Mouse (Mus musculus) urinary bladder, adult 2 months (tissue): Measurements from ENCODE around the gene Ppp4r3b. TPM values are rescaled to one million over a fixed set of nuclear protein-coding genes. Genes with fewer than 3 reads are reported as not detected.
A peak's percentile ranks its signal among the peaks of the same experiment; 100 is the strongest.

Source experiments
- DNase-seq: peaks from one replicate; pipeline ENCODE4 v3.0.0; 2022; ENCODE audit warnings: low spot score
- polyA plus RNA-seq: library from polyadenylated mRNA; depleted of rRNA; stranded (reverse); fragments of >200 nt; gene quantifications from 2 replicates; pipeline ENCODE4 v1.2.3, GENCODE M21; 2012; rRNA removed

Gene Ppp4r3b
- polyA plus RNA-seq, result 18.7 and 24.7 TPM in 2 replicates

DNA sequence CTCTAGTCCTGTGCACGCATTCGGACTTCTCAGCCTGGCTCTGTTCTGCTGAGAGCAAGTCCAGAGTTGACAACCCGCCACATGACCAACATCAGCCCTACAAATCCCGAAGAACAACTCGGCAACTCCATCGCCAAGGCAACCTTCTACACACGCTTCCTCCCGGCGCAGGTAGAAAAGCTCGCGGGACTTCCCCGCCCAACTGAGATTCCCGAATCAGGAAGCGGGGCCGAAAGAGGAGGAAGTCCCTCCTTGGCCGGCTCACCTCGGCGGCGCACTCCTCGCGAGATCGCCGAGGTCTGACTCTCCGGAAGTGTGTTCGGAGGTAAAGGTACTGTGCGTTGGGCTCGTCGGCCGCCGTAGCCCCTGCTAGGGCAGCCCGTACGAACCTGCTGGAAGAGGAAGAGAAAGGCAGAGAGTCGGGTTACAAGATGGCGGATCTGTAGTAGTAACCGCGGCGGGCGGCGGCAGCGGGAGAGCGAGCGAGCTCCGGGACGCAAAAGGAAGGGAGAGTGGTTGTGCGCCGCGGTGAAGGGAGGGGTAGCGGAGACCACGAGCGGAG is at the start of gene Ppp4r3b:
Gene Ppp4r3b, plus strand, starts transcription at position 328 of the 562 bp plus-strand sequence.
- peak; percentile 93 for DNase-seq

DNA sequence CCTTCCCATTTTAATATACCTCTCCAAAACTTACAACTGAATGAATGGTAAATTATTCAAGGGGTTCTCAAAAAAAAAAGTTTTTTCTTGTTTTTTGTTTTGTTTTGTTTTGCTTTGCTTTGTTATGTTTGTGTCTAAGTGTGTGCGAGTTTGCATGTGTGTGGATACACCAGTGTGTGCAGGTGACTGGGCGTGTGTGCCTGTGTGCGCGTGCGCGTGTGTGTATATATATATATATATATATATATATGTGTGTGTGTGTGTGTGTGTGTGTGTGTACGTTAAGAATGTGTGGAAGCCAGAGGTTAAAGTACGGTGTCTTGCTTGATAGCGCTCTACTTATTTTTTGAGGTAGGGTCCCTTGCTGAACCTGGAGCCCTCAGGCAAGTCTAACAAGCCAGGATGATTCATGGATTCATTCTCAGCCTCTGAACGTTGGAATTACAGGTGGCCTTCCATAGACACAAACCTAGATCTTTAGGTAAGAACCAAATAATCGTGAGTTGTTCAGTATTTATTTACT is 42.8 kb upstream of the Ppp4r3b start:
- no peak for DNase-seq

DNA sequence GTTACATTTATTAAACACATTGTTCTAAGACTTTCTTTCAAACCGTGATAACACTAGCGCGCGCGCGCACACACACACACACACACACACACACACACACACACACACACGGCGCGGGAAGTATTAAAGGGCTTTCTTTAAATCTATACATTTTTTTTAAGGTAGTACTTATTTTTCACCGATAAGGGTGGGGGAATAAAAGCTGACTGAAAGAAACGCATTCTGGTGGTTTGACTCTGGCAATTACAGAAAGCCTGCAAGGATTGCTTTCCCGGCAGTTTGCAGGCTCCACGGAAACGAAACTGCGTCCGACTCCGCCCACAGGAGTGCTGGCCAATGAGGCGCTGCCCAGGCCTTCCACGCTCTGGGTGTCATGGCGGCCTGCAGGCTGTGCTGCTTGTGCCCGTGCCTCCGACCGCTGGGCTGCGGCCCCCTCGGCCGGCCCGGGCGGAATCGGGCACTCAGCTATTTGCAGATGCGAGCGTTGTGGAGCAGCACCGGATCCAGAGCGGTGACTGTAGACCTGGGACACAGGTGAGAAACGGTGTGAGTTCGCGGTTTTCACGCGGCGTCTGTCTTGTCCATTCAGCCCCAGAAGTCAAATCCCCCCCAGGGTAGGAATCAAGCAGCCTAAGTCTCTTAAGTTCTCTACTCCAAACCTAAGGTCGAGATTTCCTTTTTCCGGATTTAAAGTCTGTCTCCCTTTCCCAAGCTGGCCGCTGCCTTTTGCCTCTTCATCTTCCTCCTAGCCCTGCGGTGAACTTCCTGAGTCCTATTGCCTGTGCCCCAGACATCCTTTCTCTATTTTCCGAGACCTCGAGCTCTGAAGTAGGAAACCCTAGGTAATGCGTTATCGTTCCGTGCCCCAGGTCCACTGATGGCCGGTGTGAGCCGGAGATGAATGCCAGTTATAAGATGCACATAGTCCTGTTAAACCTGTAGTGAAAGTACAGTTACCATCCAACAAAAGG is 42.0 kb upstream of the Ppp4r3b start, which contains the start of gene Pnpt1:
Gene Pnpt1, plus strand, starts transcription at position 360 of the 971 bp plus-strand sequence.
- peak; percentile 72 for DNase-seq

DNA sequence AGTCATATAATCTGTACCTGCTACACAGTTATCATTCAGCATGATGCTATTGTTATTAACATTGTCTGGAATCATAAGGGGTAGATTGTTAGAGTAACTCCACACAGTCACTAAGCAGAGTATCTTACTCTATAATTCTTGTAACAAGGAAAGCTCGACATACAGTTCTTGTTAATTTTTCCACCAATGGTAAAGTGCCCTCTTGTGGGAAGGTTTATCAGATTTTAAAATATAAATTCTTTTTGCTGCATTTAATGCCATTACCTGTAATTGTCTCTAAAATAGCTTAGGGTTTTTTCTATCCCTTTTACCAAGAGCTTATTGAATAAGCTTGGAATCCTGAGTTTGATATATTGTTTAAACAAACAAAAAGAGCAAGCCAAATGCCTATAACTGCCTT is 32.0 kb upstream of the Ppp4r3b start:
- no peak for DNase-seq

DNA sequence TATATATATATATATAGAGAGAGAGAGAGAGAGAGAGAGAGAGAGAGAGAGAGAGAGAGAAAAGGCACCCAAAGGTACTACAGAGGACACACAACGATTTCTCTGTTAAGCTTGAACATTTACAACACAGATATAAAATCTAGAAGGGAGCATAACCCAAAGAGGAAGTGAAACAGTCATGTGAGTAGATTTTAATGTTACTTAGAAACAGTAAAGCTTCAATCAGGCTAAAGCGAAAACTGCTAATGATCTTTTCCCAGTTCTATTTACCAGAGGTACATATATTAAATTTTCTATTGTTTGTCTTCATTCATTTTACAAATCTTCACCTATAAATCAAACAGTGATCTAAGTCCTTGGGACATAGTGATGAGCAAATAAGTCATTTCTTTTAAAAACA is 23.8 kb upstream of the Ppp4r3b start:
- DNase-seq, result no peak

DNA sequence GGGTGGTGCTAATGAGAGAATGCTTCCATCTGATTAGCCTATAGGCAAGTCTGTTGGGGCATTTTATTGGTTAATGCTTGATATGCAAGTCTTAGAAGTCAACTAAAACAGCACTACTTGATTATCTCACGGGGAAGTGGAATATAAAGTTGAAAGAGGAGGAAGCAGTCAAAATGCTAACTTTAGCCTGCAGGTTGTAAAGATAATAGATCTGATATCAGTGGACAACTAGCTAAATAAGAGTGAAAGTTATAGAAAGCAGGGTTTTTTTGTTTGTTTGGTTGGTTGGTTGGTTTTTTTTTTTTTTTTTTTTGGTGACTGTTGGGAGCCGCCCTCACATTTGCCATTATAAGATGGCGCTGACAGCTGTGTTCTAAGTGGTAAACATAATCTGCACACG is 9.1 kb upstream of the Ppp4r3b start:
- no peak for DNase-seq

DNA sequence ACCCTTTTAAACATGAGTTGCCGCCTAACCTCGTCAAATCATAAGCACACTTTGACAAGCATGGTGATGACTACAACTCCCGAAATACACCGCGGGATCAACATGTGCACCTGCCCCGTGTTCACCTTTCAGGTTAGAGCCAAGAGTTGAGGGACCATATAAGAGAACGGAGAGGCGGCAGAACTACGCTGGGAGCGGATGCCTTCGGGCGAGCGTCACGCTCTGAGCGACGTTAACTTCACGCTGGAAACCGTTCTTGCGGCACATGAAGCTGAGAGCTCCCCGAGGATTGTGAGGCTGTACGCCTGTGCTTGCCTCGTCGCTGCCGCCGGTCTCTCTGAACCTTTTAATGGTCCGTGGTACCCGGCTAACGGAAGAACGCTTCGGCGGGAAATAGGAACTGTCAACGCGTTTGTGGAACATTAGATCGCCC is 715 bp upstream of the Ppp4r3b start:
- DNase-seq, result peak; percentile 42

DNA sequence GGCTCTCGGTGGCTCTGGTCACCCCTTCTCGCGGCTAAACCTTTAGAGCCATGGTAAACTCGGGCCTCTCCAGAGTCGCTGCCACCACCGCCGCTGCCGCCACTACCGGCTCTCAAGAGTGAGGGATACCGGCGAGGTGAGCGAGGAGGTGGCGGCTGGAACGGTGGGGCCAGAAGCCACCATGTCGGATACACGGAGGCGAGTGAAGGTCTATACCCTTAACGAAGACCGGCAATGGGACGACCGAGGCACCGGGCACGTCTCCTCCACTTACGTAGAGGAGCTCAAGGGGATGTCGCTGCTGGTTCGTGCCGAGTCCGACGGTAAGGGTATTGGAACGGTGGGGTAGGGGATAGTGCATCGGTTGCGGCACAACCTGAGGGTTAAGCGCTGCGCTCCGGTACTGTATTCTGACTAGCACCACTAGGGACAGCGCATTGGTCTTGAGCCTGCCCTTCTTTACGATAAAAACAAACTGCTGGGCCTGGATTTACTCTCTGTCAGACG is 488 bp downstream of the Ppp4r3b start:
- no peak for DNase-seq

DNA sequence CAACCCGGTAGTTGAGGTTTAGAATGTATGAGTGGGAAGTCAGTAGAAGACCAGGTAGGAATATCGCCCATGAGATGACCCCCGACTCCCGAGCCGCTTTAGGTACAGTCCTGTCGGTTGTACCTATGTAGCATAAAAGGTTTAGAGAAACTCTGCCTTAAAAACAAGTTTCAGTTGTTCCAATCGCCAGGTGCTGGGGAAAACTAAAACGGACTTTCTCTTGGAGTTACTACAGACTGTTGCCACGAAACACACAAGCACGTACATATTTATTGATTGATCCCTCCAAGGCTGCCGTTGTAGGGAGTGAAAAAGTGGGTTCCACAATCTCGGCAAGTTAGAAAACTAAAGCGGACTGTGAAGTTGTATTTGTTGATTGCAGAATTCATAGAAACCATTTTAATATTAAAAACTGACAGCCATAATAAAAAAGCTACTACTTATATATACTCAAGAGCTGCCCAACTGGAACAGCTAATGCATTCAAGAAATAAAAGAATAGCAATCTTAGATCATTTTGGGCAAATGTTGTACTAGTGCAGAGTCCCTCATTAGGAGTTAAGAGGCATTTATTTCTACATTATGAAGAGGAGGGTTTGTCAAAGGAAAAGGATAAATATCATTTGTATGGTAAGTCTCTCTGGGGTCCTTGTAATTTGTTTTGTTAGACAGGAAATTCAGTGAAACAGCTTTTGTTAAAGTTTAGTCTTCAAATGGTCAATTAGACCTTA is 1.2 kb downstream of the Ppp4r3b start:
- no peak for DNase-seq

DNA sequence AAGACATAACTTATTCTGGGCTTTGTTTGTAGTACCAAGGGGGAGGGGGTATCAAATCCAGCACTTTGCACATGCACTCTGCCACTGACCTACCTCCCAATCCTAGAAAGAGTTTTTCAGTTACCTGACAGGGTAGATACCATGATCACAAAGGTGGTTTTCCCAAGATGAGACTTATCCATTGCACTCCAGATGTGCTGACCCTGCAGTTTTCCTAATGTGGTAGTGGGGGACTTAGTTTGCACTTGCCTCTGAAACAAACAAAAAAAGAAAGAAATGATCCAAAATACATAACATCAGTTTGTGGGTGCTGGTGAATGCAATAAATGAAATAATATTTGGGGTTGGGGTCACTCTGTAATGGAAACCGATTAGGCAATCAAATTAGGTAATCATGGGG is 6.6 kb downstream of the Ppp4r3b start:
- no peak for DNase-seq

DNA sequence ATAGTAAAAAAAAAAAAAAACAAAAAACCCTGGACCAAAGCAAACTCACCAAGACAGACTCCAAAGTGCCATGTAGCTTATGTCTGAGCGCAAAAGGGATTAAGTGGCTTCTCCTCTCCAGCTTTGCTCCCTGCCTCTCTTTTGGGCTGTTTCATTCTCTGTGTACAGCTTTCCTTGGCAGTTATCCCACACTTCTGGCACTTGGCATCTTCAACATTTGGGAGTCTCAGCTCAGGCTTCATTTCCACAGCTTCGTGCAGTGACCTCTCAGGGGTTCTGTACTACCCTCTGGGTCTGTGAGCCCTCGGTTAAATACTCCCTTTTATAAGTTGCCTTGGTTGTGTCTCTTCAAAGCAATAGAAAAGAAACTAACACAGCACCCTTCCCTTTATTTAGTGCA is 8.0 kb downstream of the Ppp4r3b start:
- DNase-seq, result no peak

DNA sequence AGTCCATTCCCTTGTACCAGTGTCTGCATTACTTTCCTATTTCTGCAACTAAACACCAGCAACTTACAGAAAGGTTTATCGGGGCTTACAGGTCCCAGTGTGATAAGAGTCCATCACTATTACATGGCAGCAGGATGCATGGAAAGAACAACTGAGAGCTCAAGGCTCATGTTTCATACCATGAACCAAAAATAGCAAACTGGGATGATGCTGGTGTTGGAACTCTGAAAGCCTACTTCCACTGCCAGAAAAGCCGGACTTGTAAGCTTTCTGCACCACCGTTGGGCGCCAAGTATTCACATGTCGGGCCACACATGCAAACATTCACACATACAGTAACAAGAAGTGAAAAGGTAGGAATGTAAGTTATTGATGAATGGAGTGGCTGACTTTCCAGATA is 9.1 kb downstream of the Ppp4r3b start:
- no peak for DNase-seq

DNA sequence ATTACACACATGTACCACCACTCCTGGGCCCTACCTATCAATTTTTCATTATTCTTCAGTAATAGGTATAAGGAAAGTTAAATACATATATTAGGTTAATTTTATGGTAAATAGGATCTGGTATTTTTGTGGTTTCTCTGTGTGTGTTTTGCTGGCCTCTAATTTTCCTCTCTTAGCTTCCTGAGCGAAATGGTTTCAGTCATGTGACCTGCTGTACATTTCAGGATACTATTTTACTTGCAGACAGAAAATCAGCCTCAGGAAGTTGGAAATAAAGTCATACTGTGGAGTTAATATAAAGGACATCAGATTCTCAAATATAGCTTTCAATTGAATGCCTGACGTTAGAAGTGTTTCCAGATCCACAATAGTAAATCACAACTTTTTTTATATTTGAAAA is 16.3 kb downstream of the Ppp4r3b start:
- no peak for DNase-seq

DNA sequence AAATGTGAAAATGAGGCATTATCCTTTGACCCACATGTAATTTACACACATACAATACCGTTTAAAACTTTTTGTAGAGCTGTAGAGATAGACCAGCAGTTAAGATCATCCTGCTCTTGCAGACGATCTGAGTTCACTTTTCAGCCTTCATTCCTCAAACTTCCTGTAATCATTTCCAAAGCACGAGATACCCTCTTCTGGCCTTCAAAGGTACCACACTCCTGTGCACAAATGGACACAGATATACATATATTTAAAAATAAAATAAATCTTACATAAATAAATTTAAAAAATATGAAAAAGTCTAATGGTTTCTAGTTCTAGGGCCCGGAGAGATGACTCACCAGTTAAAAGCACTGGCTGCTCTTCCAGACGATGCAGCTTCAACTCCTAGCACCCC is 31.0 kb downstream of the Ppp4r3b start:
- no peak for DNase-seq

DNA sequence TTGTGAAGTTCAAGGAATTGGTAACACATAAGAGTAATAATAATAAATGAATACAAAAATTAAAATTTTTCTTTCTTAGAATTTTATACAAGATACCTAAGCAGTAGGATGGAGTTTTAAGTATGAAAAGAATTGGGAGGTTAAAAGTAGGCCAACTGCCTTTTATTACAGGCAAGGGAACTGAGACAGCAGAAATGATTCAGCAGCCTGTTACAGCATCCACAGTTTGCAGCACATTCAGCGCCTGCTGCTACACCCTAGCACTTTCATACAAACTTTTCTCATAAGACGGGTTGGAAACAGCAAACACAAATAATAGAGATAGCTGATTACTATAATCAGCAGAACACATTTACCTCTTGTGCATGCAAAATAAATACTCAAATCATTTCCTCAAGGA is 37.1 kb downstream of the Ppp4r3b start:
- DNase-seq, result no peak

DNA sequence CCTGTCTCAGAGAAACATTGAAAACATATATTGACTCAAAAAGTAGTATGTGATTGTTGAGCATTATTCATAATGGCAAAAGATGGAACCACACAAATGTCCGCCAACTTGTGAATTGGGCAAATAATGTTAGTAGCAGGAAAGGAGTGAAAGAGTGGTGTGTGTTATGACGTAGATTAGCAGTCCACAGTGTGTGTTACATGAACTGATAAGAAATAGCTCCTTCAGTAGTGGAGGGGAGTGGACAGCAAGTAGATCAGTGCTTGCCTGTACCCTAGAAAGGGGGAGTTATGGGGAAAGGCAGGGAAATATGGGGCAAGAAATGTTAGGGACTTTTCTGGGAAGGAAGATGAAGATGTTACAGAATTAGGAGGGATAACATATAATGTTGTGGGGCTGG is 43.5 kb downstream of the Ppp4r3b start:
- DNase-seq, result no peak

DNA sequence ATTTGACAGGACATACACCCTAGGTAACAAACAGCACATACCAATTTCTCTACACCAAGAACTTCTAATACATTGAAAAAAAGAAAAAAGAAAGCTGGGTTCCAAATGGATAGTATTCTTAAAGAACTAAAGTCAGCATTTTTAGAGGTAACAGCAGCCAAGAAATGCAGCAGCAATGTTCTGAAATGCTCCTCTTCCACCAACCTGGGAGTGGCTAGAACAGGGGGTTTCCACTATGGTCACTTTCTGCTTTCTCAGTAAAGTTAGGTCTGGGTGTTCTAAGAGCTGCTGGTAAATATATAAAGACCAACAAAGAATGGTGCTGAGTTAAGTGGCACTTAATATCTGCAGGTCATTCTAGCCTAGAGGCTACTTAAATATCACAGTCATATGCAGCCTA is 46.4 kb downstream of the Ppp4r3b start:
- DNase-seq, result no peak

DNA sequence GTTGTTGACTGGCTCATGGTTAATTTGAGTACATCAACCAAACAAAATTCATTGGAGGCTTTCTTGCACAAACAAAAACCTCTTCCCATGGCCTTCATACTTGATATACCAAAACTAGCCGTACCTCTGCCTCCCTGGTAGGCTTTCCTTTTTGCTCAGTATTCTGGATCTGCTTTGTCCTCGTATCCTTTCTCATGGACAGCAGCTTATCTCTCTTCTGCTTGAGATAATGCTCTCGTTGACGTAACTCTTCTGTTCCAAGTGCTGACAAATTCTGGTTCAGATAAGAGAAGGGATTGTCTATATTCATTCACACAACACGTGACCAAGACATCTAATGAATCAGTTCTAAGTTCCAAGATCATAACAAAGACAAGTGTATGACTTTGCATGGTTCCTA is 49.6 kb downstream of the Ppp4r3b start:
- no peak for DNase-seq

DNA sequence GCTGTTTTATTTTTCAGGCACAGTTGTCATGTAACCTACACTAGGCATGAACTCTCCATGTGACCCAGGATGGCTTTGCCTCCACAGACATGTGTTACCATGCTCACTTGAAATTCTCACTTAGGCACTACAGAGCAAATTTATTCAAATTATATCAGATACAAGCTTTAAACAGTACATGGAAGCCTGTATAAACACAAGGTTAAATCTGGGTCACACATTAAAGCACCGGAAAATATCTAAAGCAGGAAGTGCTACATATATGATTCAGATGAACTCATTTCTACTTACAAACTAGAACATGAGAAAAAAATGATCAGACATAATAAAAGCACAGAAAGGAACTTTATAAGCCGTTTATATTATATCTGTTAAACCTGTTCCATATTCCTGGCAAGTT is 52.1 kb downstream of the Ppp4r3b start:
- no peak for DNase-seq

DNA sequence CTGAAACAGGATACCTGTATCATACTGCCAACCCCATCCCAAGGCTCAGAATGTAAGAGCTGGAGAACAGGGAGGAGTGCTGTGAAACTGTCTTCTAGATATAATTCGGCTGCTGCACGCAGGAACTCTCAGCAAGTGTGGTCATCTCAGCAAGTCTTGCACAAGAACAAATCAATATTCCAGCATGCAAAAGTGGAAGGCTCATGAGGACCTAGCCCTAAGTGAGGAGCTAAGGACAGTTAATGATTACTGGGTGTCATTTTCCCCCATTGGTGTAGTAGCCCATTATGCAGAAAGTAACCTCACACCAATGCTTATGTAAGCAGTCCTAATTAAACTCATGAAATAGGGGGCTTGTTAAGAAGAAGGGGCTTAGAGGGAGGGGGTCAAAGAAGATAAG is 56.3 kb downstream of the Ppp4r3b start:
- DNase-seq, result no peak

DNA sequence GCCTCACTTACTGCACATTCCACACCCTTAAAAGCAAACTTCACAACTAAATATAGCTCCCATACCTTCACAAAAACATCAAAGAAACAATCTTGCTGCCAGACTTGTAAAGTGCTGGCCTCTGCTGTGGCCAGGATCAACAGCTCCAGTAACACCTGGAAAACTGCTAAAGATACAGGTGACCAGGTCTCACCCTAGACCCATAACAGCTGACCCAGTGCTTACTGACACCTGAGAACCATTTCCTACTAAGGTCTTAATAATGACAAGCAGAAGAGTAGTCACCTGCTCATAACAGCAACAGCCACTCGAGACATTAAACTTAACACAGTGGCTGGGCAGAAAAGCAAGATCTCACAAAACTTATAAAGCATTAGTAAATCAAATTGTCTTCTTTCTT is 60.9 kb downstream of the Ppp4r3b start:
- no peak for DNase-seq

DNA sequence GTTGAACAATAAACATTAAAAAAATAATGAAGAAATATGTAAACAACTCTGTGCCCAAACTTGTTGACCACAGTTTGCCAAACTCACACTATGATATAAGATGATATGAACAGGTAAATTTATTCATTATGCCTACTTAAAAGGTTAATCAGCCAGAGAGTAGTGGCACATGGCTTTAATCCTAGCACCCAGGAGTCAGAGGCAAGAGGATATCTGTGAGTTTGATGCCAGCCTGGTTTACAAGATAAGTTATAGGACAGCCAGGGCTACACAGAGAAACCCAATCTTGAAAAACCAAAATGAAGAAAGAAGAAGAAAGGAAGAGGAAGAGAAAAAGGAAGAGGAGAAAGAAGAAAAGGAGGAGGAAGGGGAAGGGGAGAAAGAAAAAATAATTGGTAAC is 64.7 kb downstream of the Ppp4r3b start:
- DNase-seq, result no peak
